Mouse (Mus musculus) midbrain, postnatal 0 days (tissue): ENCODE measurements at regions not wholly inside any gene's neighbourhood (a gene's known extent, or its start where the extent isn't known, plus 50 kb on each side); places are given as distances from the start of the nearest gene placed in this dataset.

Source experiments
- ATAC-seq: fragments of 200-750 bp; cut with Nextera tagmentation; 2 replicates; pipeline ENCODE4 v1.8.0; 2017; ENCODE audit warnings: moderate number of reproducible peaks, mild to moderate bottlenecking, moderate TSS enrichment, moderate library complexity; ENCODE audit not compliant: low FRiP score
- DNase-seq: peaks from one replicate; pipeline ENCODE4 v3.0.0-alpha.2; 2015; ENCODE audit warnings: low spot score
- H3K27ac ChIP-seq: fragments of 300-500 bp; sonication (generic); 2 replicates; pipeline ENCODE4 v1.5.1; 2014; ENCODE audit warnings: low read depth, mild to moderate bottlenecking, low read length, mixed read lengths
- H3K27me3 ChIP-seq: fragments of 300-500 bp; sonication (generic); 2 replicates; pipeline ENCODE4 v1.6.1; 2014; ENCODE audit warnings: low read length, control low read depth, mixed read lengths; ENCODE audit not compliant: insufficient read depth
- H3K36me3 ChIP-seq: fragments of 300-500 bp; sonication (generic); 2 replicates; pipeline ENCODE4 v1.6.1; 2014; ENCODE audit warnings: low read length, control low read depth, mixed read lengths; ENCODE audit not compliant: insufficient read depth
- H3K4me1 ChIP-seq: fragments of 300-500 bp; sonication (generic); 2 replicates; pipeline ENCODE4 v1.6.1; 2014; ENCODE audit warnings: mild to moderate bottlenecking, control low read depth, antibody characterized with exemption, low read length, mixed read lengths; ENCODE audit not compliant: insufficient read depth
- H3K4me2 ChIP-seq: fragments of 300-500 bp; sonication (generic); 2 replicates; pipeline ENCODE4 v1.6.1; 2014; ENCODE audit warnings: low read depth, mild to moderate bottlenecking, low read length, mixed read lengths; ENCODE audit not compliant: poor library complexity, severe bottlenecking
- H3K4me3 ChIP-seq: fragments of 300-500 bp; sonication (generic); 2 replicates; pipeline ENCODE4 v1.5.1; 2014; ENCODE audit warnings: low read depth, mild to moderate bottlenecking, low read length, moderate library complexity
- H3K9ac ChIP-seq: fragments of 300-500 bp; sonication (generic); replicated peaks from 2 replicates; pipeline ENCODE4 v1.6.1; 2014; ENCODE audit warnings: mild to moderate bottlenecking, low read length, moderate library complexity, mixed read lengths; ENCODE audit not compliant: poor library complexity, severe bottlenecking
- H3K9me3 ChIP-seq: fragments of 300-500 bp; sonication (generic); 2 replicates; pipeline ENCODE4 v1.6.1; 2016; ENCODE audit warnings: low read length, control low read depth
- CTCF ChIP-seq: IDR thresholded peaks from 2 replicates; pipeline ENCODE4 v1.5.1; 2016; ENCODE audit warnings: antibody characterized with exemption, mild to moderate bottlenecking
- WGBS: fragments of 180-500 bp; shearing (Covaris S2); extraction: QIAGEN DNeasy Blood & Tissue Kit; methylation state at CpG from one replicate; pipeline ENCODE4 v1.1.7; 2014; 5-methylcytosine and 5-hydroxymethylcytosine counted together

DNA sequence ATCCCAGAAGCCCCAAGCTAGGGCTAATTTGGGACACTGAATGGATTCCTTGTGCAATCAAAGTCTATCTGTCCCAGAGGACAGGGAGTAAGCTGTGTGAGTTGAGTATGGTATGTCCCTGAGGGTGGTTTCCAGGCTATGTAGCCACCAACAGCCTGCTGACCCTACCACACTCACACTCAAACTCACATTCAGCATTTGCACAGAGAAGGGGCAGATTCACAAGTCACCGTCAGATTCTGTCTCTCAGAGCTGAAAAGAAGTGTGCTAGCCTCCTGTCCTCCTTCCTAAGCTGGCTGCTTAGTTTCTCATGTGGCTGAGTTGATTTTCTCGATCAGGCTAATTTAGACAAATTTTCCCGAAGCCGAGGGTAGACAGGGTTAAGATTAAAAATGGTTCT is 248.8 kb downstream of the Enc1 start:
- 79% methylated on average over 4 of the region's 4 CpGs for whole genome bisulfite sequencing
- no peak overlapping the region for H3K9ac ChIP-seq
- H3K27ac ChIP-seq = no peak overlapping the region
- no peaks in the 10 kb centered on the region for H3K4me1 ChIP-seq
- no peaks in the 10 kb centered on the region for H3K9me3 ChIP-seq
- TF ChIP-seq CTCF = no peak
- no peaks in the 10 kb centered on the region for H3K36me3 ChIP-seq
- H3K4me3 ChIP-seq = no peak overlapping the region
- no peak for ATAC-seq
- H3K4me2 ChIP-seq = no peak overlapping the region
- no peaks in the 10 kb centered on the region for H3K27me3 ChIP-seq
- no peak for DNase-seq

DNA sequence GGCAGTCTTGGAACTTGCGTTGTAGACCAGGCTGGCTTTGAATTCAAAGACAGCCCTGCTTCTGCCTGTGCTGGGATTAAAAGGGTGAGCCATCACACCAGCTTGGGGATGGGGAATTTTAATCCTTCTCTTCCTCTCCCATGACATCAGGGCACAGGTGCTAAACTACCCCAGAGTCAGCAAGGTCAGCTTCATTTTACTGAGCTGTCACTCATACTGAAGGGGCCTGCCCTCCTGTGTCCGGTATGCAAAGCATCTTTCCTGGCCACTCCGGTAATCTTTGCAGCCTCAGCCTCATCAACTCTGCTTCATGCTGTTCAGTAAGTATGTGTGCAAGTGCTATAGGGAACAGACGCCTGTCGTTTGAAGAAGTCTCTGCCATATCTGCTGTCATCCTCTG is 248.1 kb downstream of the Enc1 start:
- no peak for ATAC-seq
- no peak for TF ChIP-seq CTCF
- no peak overlapping the region for H3K27ac ChIP-seq

DNA sequence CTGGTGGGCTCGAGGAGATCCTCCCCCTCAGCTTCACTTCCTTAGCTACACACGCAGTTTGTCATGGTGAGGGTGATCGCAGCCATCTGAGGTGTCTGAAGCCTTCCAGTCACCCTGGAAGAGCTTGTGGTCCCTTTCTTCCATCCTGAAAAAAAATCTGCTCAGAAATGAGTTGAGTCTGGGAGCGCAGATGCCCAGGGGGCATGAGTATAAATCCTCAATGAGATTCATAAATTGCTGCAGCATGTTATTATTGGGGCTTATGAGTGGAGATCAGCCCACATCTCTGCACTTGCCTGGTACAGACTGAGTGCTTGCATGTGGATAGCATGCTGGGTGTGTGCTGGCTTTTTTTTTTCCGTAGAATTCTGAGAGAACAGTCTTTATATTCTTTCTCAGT is 247.6 kb downstream of the Enc1 start:
- H3K9me3 ChIP-seq = no peaks in the 10 kb centered on the region
- TF ChIP-seq CTCF = no peak
- no peak overlapping the region for H3K4me2 ChIP-seq
- H3K9ac ChIP-seq = no peak overlapping the region
- no peak for ATAC-seq
- H3K27ac ChIP-seq = no peak overlapping the region
- H3K4me3 ChIP-seq = no peak overlapping the region
- H3K4me1 ChIP-seq = no peaks in the 10 kb centered on the region
- no peaks in the 10 kb centered on the region for H3K27me3 ChIP-seq
- H3K36me3 ChIP-seq = no peaks in the 10 kb centered on the region
- WGBS = 55% methylated on average over 5 of the region's 5 CpGs
- no peak for DNase-seq

More for the DNA sequence above, 248.1 kb downstream of the Enc1 start:
- H3K9me3 ChIP-seq = no peaks in the 10 kb centered on the region
- no peaks in the 10 kb centered on the region for H3K27me3 ChIP-seq
- H3K4me1 ChIP-seq = no peaks in the 10 kb centered on the region
- H3K4me2 ChIP-seq = no peak overlapping the region
- no peak overlapping the region for H3K4me3 ChIP-seq
- WGBS = 30% methylated on average over 5 of the region's 5 CpGs
- no peaks in the 10 kb centered on the region for H3K36me3 ChIP-seq
- no peak for DNase-seq
- H3K9ac ChIP-seq = no peak overlapping the region

DNA sequence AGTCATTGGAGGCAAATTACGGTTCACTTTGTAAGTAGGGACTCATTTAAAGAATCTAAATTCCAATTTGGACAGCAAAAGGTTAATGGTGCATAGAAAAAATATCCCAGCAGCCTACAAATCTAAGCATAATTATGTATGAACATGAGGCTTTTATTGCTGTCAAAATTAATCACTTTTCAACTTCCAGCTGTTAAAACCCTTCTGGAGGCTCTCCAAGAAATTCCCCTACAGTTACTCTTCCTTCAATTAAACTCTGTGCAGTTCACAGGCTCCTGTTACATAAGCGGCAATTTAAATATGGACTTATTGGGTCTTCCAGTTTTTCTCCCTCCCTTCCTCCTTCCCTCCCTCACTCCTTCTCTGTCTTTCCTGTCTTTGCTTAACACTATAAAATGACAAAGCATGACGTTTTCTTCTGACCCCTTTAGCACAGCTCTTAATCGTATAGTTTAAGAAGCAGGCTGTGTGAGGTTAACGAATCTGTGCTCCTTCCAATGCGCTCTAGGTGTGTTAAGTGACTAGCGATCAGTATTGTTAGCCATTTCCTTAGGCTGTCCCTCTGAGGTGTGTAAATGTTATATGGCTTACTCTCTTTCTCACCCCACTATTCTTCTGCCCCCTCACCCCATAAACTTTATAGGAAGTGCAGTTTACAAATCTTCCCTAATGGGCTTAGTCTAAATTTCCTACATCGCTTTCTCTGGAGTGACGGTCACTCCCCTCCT is 247.0 kb downstream of the Enc1 start:
- H3K36me3 ChIP-seq = no peaks in the 10 kb centered on the region
- no peak for TF ChIP-seq CTCF
- no peaks in the 10 kb centered on the region for H3K4me1 ChIP-seq
- no peak overlapping the region for H3K4me3 ChIP-seq
- H3K9ac ChIP-seq = no peak overlapping the region
- no peak overlapping the region for H3K4me2 ChIP-seq
- 61% methylated on average over 9 of the region's 9 CpGs for WGBS
- DNase-seq = peak; percentile 62
- ATAC-seq = no peak
- no peak overlapping the region for H3K27ac ChIP-seq
- H3K27me3 ChIP-seq = no peaks in the 10 kb centered on the region
- H3K9me3 ChIP-seq = no peaks in the 10 kb centered on the region

- ATAC-seq = no peak
- H3K27me3 ChIP-seq = no peaks in the 10 kb centered on the region
- H3K9ac ChIP-seq = no peak overlapping the region
- no peak overlapping the region for H3K4me3 ChIP-seq
- no peaks in the 10 kb centered on the region for H3K4me1 ChIP-seq
- no peak overlapping the region for H3K27ac ChIP-seq
- no peak for DNase-seq
- H3K9me3 ChIP-seq = no peaks in the 10 kb centered on the region
- TF ChIP-seq CTCF = no peak
- no peaks in the 10 kb centered on the region for H3K36me3 ChIP-seq
- WGBS = 50% methylated on average over 2 of the region's 2 CpGs
- no peak overlapping the region for H3K4me2 ChIP-seq
These were observed 245.6 kb downstream of the Enc1 start for GRCm38 (mm10) chr13:97486490-97486889.

DNA sequence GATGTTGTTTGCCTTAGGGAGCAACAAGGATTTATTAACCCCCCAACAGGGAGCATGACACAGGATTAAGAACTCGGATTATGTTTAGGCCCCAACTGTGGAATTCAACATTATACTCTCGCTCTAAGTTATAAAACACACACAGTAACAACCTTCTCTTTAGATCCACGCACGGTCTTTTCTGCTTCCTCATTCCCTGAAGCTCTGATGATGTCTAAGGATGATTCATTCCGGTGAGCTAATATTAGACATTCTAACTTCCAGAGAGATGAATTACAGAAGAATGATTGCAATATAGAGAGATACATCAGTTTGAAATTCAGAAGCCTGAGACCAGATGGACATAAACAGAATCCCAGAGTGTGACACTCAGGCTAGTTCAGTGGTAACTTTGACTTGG is 245.0 kb downstream of the Enc1 start:
- no peak for TF ChIP-seq CTCF
- ATAC-seq = no peak
- no peak overlapping the region for H3K4me3 ChIP-seq

More for the DNA sequence above, 245.0 kb downstream of the Enc1 start:
- no peaks in the 10 kb centered on the region for H3K36me3 ChIP-seq
- DNase-seq = no peak
- no peaks in the 10 kb centered on the region for H3K27me3 ChIP-seq
- no peak overlapping the region for H3K27ac ChIP-seq
- WGBS = 55% methylated on average over 5 of the region's 5 CpGs
- H3K4me1 ChIP-seq = no peaks in the 10 kb centered on the region
- H3K9ac ChIP-seq = no peak overlapping the region
- no peak overlapping the region for H3K4me2 ChIP-seq
- H3K9me3 ChIP-seq = no peaks in the 10 kb centered on the region
